In genomic region chr13:98673922-98674321, GRCm38 (mm10) we compare ENCODE assay signal across 24 mouse cellular contexts. TPM values are rescaled to one million over a fixed set of nuclear protein-coding genes. Genes with fewer than 3 reads are reported as not detected.
"Had no signal": no experiment of that assay in that cellular context is flagged by ENCODE, and none has a peak within 500 bp of the region (broad histone marks: within the 10 kb centered on the region; RNA-seq: fewer than 3 reads in every experiment).

No protein-coding gene starts in this region.

- DNase-seq: lung, adult 2 months; lung, postnatal 14 days; lung, postnatal 36 days; right cerebral cortex, postnatal 14 days; thymus, adult 2 months; thymus, postnatal 25 days; thymus, postnatal 4 days had no signal

- H3K27me3 ChIP-seq: lung, embryonic 15.5 days; midbrain, embryonic 13.5 days; midbrain, embryonic 15.5 days; neural tube, embryonic 12.5 days; stomach, embryonic 15.5 days had no signal

- H3K9ac ChIP-seq: lung, embryonic 15.5 days; midbrain, embryonic 13.5 days; midbrain, embryonic 15.5 days; neural tube, embryonic 12.5 days; stomach, embryonic 15.5 days had no signal

- H3K9me3 ChIP-seq: lung, embryonic 15.5 days; midbrain, embryonic 13.5 days; midbrain, embryonic 15.5 days; neural tube, embryonic 12.5 days; stomach, embryonic 15.5 days had no signal

- H3K4me2 ChIP-seq: lung, embryonic 15.5 days; midbrain, embryonic 11.5 days; midbrain, embryonic 13.5 days; midbrain, embryonic 15.5 days; neural tube, embryonic 12.5 days; stomach, embryonic 15.5 days had no signal

- H3K4me1 ChIP-seq: lung, embryonic 15.5 days; megakaryocyte, embryonic 14.5 days; midbrain, embryonic 13.5 days; midbrain, embryonic 15.5 days; neural tube, embryonic 12.5 days; stomach, embryonic 15.5 days had no signal

- H3K27ac ChIP-seq: lung, embryonic 15.5 days; macrophage; midbrain, embryonic 13.5 days; midbrain, embryonic 15.5 days; neural tube, embryonic 12.5 days; stomach, embryonic 15.5 days; stomach, postnatal 0 days had no signal

- H3K4me3 ChIP-seq: lung, embryonic 15.5 days; megakaryocyte, embryonic 14.5 days; midbrain, embryonic 13.5 days; midbrain, embryonic 15.5 days; neural tube, embryonic 12.5 days; stomach, embryonic 15.5 days had no signal

- H3K36me3 ChIP-seq: lung, embryonic 15.5 days; midbrain, embryonic 13.5 days; midbrain, embryonic 15.5 days; neural tube, embryonic 12.5 days; stomach, embryonic 15.5 days had no signal

- ATAC-seq: lung, postnatal 0 days; midbrain, embryonic 13.5 days; midbrain, embryonic 15.5 days had no signal

RNA-seq across cellular contexts. Expression of gene Tmem171, which starts 20.7 kb away (rescaled TPM):
- total RNA-seq: midbrain, postnatal 0 days; monocyte, adult 5-6 weeks; neutrophil, adult 5-6 weeks had no signal
- polyA plus RNA-seq: midbrain, embryonic 11.5 days; midbrain, embryonic 13.5 days; midbrain, embryonic 15.5 days; midbrain, postnatal 0 days; neural tube, embryonic 12.5 days; neural tube, embryonic 14.5 days had no signal

RNA-seq across cellular contexts. Expression of gene Tmem174, which starts 36.7 kb away (rescaled TPM):
- total RNA-seq: megakaryocyte progenitor cell, adult 5-6 weeks; midbrain, postnatal 0 days; monocyte, adult 5-6 weeks; neutrophil, adult 5-6 weeks had no signal
- polyA plus RNA-seq: lung, adult 2 months; macrophage; midbrain, embryonic 11.5 days; midbrain, embryonic 13.5 days; midbrain, embryonic 15.5 days; midbrain, postnatal 0 days; neural tube, embryonic 12.5 days; neural tube, embryonic 14.5 days; stomach, embryonic 15.5 days; stomach, postnatal 0 days; testis, adult 2 months; urinary bladder, adult 2 months had no signal
